Mouse (Mus musculus): ENCODE measurements around the gene Mgarp. TPM values are rescaled to one million over a fixed set of nuclear protein-coding genes. Genes with fewer than 3 reads are reported as not detected.

Mgarp gene
- total and polyA plus RNA-seq, 3 experiments, result 0.65 to 5.2 TPM; not detected in 1

- no peaks in the 10 kb centered on the region for H3K27me3 ChIP-seq (ENCODE audit: control insufficient read depth in 1 of 2, insufficient read depth in 2 of 2, low read length in 2 of 2)
- no peak overlapping the region for H3K27ac ChIP-seq (ENCODE audit: control insufficient read depth, low read depth, low read length)
- no peak for DNase-seq (ENCODE audit: low read depth, low spot score)
- H3K9me3 ChIP-seq (replicated peaks; ENCODE audit: insufficient read depth, low read length), result no peaks in the 10 kb centered on the region
- no peak overlapping the region for H3K4me3 ChIP-seq (ENCODE audit: control insufficient read depth in 1 of 2, insufficient read depth in 1 of 2, low read depth in 2 of 2, low read length in 2 of 2)
- TF ChIP-seq KAT2A (conservative IDR thresholded peaks at IDR 0.05; ENCODE audit: low read depth, low read length) (no peak), JUND (IDR thresholded peaks at IDR 0.05; ENCODE audit: low read depth, low read length) (no peak), ZNF384 (IDR thresholded peaks at IDR 0.05; ENCODE audit: low read depth, low read length) (no peak), ELF1 (IDR thresholded peaks at IDR 0.05; ENCODE audit: low read depth, low read length) (no peak), GABPA (IDR thresholded peaks at IDR 0.05; ENCODE audit: low read depth, low read length) (no peak), USF2 (IDR thresholded peaks at IDR 0.05; ENCODE audit: borderline replicate concordance in 1 of 2, insufficient read depth in 1 of 2, low read depth in 1 of 2, low read length in 2 of 2) (no peak), EP300 (IDR thresholded peaks at IDR 0.05; ENCODE audit: low read depth in 1 of 2, low read length in 2 of 2) (no peak), GATA1 (IDR thresholded peaks at IDR 0.05; ENCODE audit: low read depth, low read length) (no peak), RAD21 (IDR thresholded peaks at IDR 0.05; ENCODE audit: low read depth, low read length) (no peak), ETS1 (IDR thresholded peaks at IDR 0.05; ENCODE audit: low read depth, low read length) (no peak), BHLHE40 (IDR thresholded peaks at IDR 0.05; ENCODE audit: borderline replicate concordance, low read depth, low read length) (no peak), HCFC1 (IDR thresholded peaks at IDR 0.05; ENCODE audit: low read depth, low read length) (no peak), MAFK (IDR thresholded peaks at IDR 0.05; ENCODE audit: borderline replicate concordance, low read depth, low read length) (no peak), MAZ (IDR thresholded peaks at IDR 0.05; ENCODE audit: low read depth, low read length) (no peak), NELFE (IDR thresholded peaks at IDR 0.05; ENCODE audit: low read depth, low read length) (no peak), MEF2A (IDR thresholded peaks at IDR 0.05; ENCODE audit: extremely low read depth, insufficient replicate concordance, low read depth, low read length, poor library complexity, severe bottlenecking) (no peak), RCOR1 (IDR thresholded peaks at IDR 0.05; ENCODE audit: low read depth, low read length) (no peak)
- H3K36me3 ChIP-seq (ENCODE audit: control insufficient read depth in 1 of 2, insufficient read depth in 2 of 2, low read length in 2 of 2), result peaks cover 0 to 10% of the 10 kb centered on the region in 2 experiments; a peak in 2 of 4 replicates
- no peaks in the 10 kb centered on the region for H3K79me2 ChIP-seq (ENCODE audit: control insufficient read depth, insufficient read depth, low read length, poor library complexity)
- H3K9ac ChIP-seq (ENCODE audit: control insufficient read depth, low read depth, low read length, poor library complexity, severe bottlenecking), result no peak overlapping the region
- H3K4me1 ChIP-seq (ENCODE audit: control insufficient read depth in 1 of 2, insufficient read depth in 2 of 2, low read length in 2 of 2), result peaks cover 3 to 14% of the 10 kb centered on the region in 2 experiments; a peak in 3 of 4 replicates
Measured at GRCm38 (mm10) chr3:51386441-51387133, 10.0 kb downstream of the Mgarp start.

GRCm38 (mm10) chr3:51383409-51383808 is 13.1 kb downstream of the Mgarp start:
- Histone ChIP-seq H3K4me1 (ENCODE audit: control insufficient read depth in 1 of 2, insufficient read depth in 2 of 2, low read length in 2 of 2) (peaks cover 2 to 21% of the 10 kb centered on the region in 2 experiments), H3K36me3 (ENCODE audit: control insufficient read depth in 1 of 2, insufficient read depth in 2 of 2, low read length in 2 of 2) (peaks cover 0 to 14% of the 10 kb centered on the region in 2 experiments; a peak in 2 of 4 replicates), H3K4me3 (ENCODE audit: control insufficient read depth in 1 of 2, insufficient read depth in 1 of 2, low read depth in 2 of 2, low read length in 2 of 2) (no peak overlapping the region), H3K9me3 (replicated peaks; ENCODE audit: insufficient read depth, low read length) (no peaks in the 10 kb centered on the region), H3K27ac (ENCODE audit: control insufficient read depth, low read depth, low read length) (no peak overlapping the region), H3K9ac (ENCODE audit: control insufficient read depth, low read depth, low read length, poor library complexity, severe bottlenecking) (no peak overlapping the region), H3K79me2 (ENCODE audit: control insufficient read depth, insufficient read depth, low read length, poor library complexity) (no peaks in the 10 kb centered on the region), H3K27me3 (ENCODE audit: control insufficient read depth in 1 of 2, insufficient read depth in 2 of 2, low read length in 2 of 2) (no peaks in the 10 kb centered on the region)
- no peak for DNase-seq (ENCODE audit: low read depth, low spot score)
- TF ChIP-seq POLR2AphosphoS5 (IDR thresholded peaks at IDR 0.05; ENCODE audit: borderline replicate concordance, low read depth, low read length) (no peak), NRF1 (IDR thresholded peaks at IDR 0.05; ENCODE audit: insufficient read depth, low read depth, low read length, poor library complexity, severe bottlenecking) (no peak), ZC3H11A (IDR thresholded peaks at IDR 0.05; ENCODE audit: low read depth, low read length) (no peak), RAD21 (IDR thresholded peaks at IDR 0.05; ENCODE audit: low read depth, low read length) (no peak), MEF2A (IDR thresholded peaks at IDR 0.05; ENCODE audit: extremely low read depth, insufficient replicate concordance, low read depth, low read length, poor library complexity, severe bottlenecking) (no peak)

All from MEL (cell line).